Mouse (Mus musculus): ENCODE results near the gene Gm10999. TPM values are rescaled to one million over a fixed set of nuclear protein-coding genes. Genes with fewer than 3 reads are reported as not detected.
"Not testable (repeated sequence)": the region's sequence is repeated elsewhere in the genome, so short reads cannot be mapped to it uniquely, and the experiment has no call there.

The Gm10999 gene
- polyA plus RNA-seq (2012; rRNA removed) (not detected in 2 replicates), polyA plus RNA-seq (2014; fragmentation: Nextera tagmentation; extraction: Ambion mirVana) (not detected in 2 replicates)

DNA sequence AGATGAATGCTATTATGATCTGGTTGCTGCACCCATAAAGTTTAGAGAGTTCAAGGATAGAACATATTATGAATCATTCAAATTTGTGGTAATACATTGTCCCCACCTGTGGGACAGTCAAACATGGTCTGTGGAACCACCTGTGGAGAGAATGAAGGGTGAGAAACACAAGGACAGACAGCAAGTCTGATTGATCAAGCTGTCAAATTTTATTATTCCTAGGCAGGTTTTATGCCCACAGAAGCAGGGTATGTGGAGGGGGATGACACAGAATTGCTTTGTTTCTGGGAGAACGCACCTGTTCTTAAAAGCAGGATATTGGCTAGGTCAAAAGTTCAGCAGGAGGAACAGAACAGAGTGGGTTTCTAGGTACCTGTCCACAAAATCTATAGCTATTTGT, at the start of gene Gm10999:
Gene Gm10999, minus strand, starts transcription at position 101 of the 400 bp plus-strand sequence.
- DNase-seq (ENCODE audit: low spot score) (no peak), ATAC-seq (ENCODE audit: low FRiP score, low read depth) (no peak)
- H3K27me3 ChIP-seq (ENCODE audit: control insufficient read depth, insufficient read depth, low read length): no peaks in the 10 kb centered on the region
- no peak within 1 kb of the TSS for H3K27ac ChIP-seq (replicated peaks; ENCODE audit: low read depth, low read length)
- H3K4me1 ChIP-seq (ENCODE audit: control insufficient read depth, insufficient read depth, low read length): no peaks in the 10 kb centered on the region
- no peak within 1 kb of the TSS for H3K4me2 ChIP-seq (replicated peaks; ENCODE audit: low read depth, low read length, severe bottlenecking)
- H3K9ac ChIP-seq (ENCODE audit: low read depth, low read length, severe bottlenecking): no peak within 1 kb of the TSS
- no peak within 1 kb of the TSS for H3K4me3 ChIP-seq (replicated peaks; ENCODE audit: low read length)
- no peaks in the 10 kb centered on the region for H3K9me3 ChIP-seq (ENCODE audit: control insufficient read depth, low read length)
- no peak for TF ChIP-seq POLR2A (IDR thresholded peaks at IDR 0.05; ENCODE audit: borderline replicate concordance, extremely low read depth, insufficient read depth, insufficient read length)
- WGBS: 74% methylated on average over 1 of the region's 1 CpGs
- no peaks in the 10 kb centered on the region for H3K36me3 ChIP-seq (ENCODE audit: control insufficient read depth, insufficient read depth, low read length)

DNA sequence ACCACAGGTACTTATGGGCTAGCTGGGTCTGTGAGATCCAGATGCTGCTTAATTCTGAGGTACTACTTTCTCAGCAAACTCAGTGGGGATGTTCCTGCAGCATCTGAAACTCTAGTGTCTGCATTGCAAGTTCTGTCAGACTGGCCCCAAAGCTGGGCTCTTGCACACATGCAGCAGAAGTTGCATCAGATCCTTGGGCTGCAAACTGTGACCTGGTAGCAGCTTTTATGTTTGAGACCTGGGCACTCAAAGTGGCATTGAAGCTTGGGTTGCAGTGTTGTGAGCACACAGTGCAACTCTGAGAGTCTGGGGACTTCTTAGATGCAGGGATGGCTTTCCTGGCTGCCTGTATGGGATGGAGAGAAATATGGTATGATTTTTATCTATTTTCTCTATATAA, 2.0 kb upstream of the Gm10999 start:
- no peaks in the 10 kb centered on the region for H3K9me3 ChIP-seq (ENCODE audit: control insufficient read depth, low read length)
- H3K36me3 ChIP-seq (ENCODE audit: control insufficient read depth, insufficient read depth, low read length): no peaks in the 10 kb centered on the region
- no peak overlapping the region for H3K9ac ChIP-seq (ENCODE audit: low read depth, low read length, severe bottlenecking)
- TF ChIP-seq POLR2A (IDR thresholded peaks at IDR 0.05; ENCODE audit: borderline replicate concordance, extremely low read depth, insufficient read depth, insufficient read length): no peak
- no peaks in the 10 kb centered on the region for H3K27me3 ChIP-seq (ENCODE audit: control insufficient read depth, insufficient read depth, low read length)
- H3K27ac ChIP-seq (replicated peaks; ENCODE audit: low read depth, low read length): no peak overlapping the region
- no peak overlapping the region for H3K4me3 ChIP-seq (replicated peaks; ENCODE audit: low read length)
- no peak overlapping the region for H3K4me2 ChIP-seq (replicated peaks; ENCODE audit: low read depth, low read length, severe bottlenecking)
- ATAC-seq (ENCODE audit: low FRiP score, low read depth) (no peak), DNase-seq (ENCODE audit: low spot score) (no peak)
- no peaks in the 10 kb centered on the region for H3K4me1 ChIP-seq (ENCODE audit: control insufficient read depth, insufficient read depth, low read length)

DNA sequence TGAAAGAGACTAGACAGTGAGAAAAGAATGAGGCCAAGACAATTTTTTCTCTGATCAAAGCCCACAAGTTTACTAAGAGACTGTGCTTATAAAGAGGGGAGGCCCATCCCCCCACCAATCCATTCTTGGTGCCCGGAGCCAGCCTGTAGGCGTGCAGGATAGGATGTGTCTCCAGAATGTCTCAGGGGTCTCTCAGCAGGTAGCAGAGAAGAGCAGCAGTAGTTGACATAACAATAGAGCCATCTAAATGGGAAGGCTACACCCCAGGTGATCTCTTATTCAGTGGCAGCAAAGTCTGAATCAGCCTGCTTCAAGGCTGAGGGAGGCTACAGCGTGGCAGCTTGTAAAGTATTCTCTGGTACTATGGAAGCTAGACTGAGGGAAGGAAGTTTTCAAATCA, 15.7 kb downstream of the Gm10999 start:
- not testable (repeated sequence) for H3K9ac ChIP-seq (ENCODE audit: low read depth, low read length, severe bottlenecking); DNase-seq (ENCODE audit: low spot score); H3K4me3 ChIP-seq (replicated peaks; ENCODE audit: low read length); H3K9me3 ChIP-seq (ENCODE audit: control insufficient read depth, low read length); H3K36me3 ChIP-seq (ENCODE audit: control insufficient read depth, insufficient read depth, low read length); H3K4me1 ChIP-seq (ENCODE audit: control insufficient read depth, insufficient read depth, low read length); H3K4me2 ChIP-seq (replicated peaks; ENCODE audit: low read depth, low read length, severe bottlenecking); H3K27me3 ChIP-seq (ENCODE audit: control insufficient read depth, insufficient read depth, low read length); H3K27ac ChIP-seq (replicated peaks; ENCODE audit: low read depth, low read length); ATAC-seq (ENCODE audit: low FRiP score, low read depth)
- WGBS: 63% methylated on average over 3 of the region's 3 CpGs

Other genes starting within 250 kb of the Gm10999 start
- gene Ccdc7a, start 66.1 kb downstream of the Gm10999 start, polyA plus RNA-seq (2012; rRNA removed): not detected in 2 replicates
- gene Ccdc7a, start 66.1 kb downstream of the Gm10999 start, polyA plus RNA-seq (2014; fragmentation: Nextera tagmentation; extraction: Ambion mirVana): not detected in 2 replicates
- gene Ccdc7b, start 64.5 kb downstream of the Gm10999 start, polyA plus RNA-seq (2012; rRNA removed): not detected in 2 replicates
- gene Ccdc7b, start 64.5 kb downstream of the Gm10999 start, polyA plus RNA-seq (2014; fragmentation: Nextera tagmentation; extraction: Ambion mirVana): not detected in 2 replicates
- gene 2610044O15Rik8, start 102.7 kb upstream of the Gm10999 start, polyA plus RNA-seq (2012; rRNA removed): 10.7 and 14.5 TPM in 2 replicates
- gene 2610044O15Rik8, start 102.7 kb upstream of the Gm10999 start, polyA plus RNA-seq (2014; fragmentation: Nextera tagmentation; extraction: Ambion mirVana): 25.5 and 29.3 TPM in 2 replicates